Mouse (Mus musculus): Measurements from ENCODE around the gene Wasf2. TPM values are rescaled to one million over a fixed set of nuclear protein-coding genes. Genes with fewer than 3 reads are reported as not detected.

Wasf2 gene
- 22.2 and 45.6 TPM in 2 replicates for polyA plus RNA-seq (2015; fragmentation: Nextera tagmentation; extraction: Ambion mirVana)

DNA sequence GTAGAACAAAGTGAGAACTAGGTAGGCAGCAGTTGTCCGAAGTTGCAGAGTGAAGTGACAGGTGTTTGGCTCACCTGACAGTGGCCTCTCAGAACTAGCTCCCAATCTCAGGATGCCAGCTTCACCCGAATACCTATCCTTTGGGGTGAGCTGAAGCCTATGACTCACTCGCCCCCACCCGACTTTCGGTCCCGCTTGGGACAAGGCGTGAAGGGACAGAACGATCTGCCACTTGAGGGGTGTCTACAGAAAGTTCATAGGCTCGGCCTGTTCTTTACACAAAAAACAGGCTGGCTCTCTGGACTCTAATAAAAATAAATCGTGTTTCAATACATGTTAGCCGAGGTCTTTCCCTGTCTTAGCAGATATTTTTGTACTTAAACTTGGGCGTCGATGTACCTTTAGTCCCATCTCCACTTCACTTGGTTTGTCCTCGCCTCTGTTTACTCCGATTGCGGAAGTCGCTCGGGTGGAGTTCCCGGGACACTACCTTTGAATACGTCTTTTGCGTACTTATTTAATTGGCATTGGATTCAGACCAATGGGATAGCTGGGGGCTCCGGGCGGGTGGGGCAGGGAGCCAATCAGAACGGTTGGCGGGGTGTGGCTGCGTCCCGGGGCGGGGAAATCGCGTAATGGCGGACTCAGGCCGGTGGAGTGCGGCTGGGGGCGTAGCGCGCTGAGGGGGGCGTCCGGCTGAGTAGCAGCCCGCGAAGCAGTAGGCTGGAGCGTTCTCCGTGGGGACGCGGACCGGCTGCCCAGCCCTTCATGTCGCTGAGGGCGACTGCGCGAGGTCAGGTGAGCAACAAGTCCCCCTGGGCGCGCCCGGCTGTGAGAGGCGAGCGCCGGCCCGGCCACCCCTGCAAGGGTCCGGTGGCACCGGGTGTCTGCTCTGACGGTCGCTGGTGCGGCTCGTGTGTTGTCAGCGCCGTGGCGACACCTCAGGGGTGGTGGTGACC lies at the start of gene Wasf2:
Gene Wasf2 (plus strand): TSS at position 575 of the 959 bp plus-strand sequence.
- peak; percentile 96 for ATAC-seq (ENCODE audit: low FRiP score)
- WGBS: under 1% methylated on average over 62 of the region's 65 CpGs
- Histone ChIP-seq H3K4me2 (peak within 1 kb of the TSS; percentile 77), H3K4me1 (peaks cover 28% of the 10 kb centered on the region), H3K36me3 (no peaks in the 10 kb centered on the region), H3K27me3 (replicated peaks) (no peaks in the 10 kb centered on the region), H3K9ac (replicated peaks) (peak within 1 kb of the TSS; percentile 78), H3K9me3 (replicated peaks) (no peaks in the 10 kb centered on the region), H3K27ac (replicated peaks) (peak within 1 kb of the TSS; percentile 72), H3K4me3 (replicated peaks) (peak within 1 kb of the TSS; percentile 99)

GRCm38 (mm10) chr4:133080862-133081261 lies 49.4 kb upstream of the Wasf2 start:
- no peak overlapping the region for H3K4me3 ChIP-seq (replicated peaks)
- no peaks in the 10 kb centered on the region for H3K9me3 ChIP-seq (replicated peaks)
- peaks cover 18% of the 10 kb centered on the region for H3K36me3 ChIP-seq
- H3K4me2 ChIP-seq: no peak overlapping the region
- ATAC-seq (ENCODE audit: low FRiP score): no peak
- no peaks in the 10 kb centered on the region for H3K27me3 ChIP-seq (replicated peaks)
- no peak overlapping the region for H3K9ac ChIP-seq (replicated peaks)
- WGBS: 95% methylated on average over 3 of the region's 3 CpGs
- peaks cover 39% of the 10 kb centered on the region for H3K4me1 ChIP-seq
- 0 out of 2 replicates have a peak overlapping the region, but pooled peaks have one; percentile 18 for H3K27ac ChIP-seq (replicated peaks)

GRCm38 (mm10) chr4:133082216-133082773 lies 48.0 kb upstream of the Wasf2 start:
- H3K36me3 ChIP-seq: peaks cover 18% of the 10 kb centered on the region
- H3K4me1 ChIP-seq: peaks cover 41% of the 10 kb centered on the region
- 93% methylated on average over 6 of the region's 6 CpGs for WGBS
- H3K4me2 ChIP-seq: no peak overlapping the region
- no peak overlapping the region for H3K9ac ChIP-seq (replicated peaks)
- H3K4me3 ChIP-seq (replicated peaks): no peak overlapping the region
- H3K9me3 ChIP-seq (replicated peaks): no peaks in the 10 kb centered on the region
- no peak for ATAC-seq (ENCODE audit: low FRiP score)
- no peaks in the 10 kb centered on the region for H3K27me3 ChIP-seq (replicated peaks)
- H3K27ac ChIP-seq (replicated peaks): no peak overlapping the region

DNA sequence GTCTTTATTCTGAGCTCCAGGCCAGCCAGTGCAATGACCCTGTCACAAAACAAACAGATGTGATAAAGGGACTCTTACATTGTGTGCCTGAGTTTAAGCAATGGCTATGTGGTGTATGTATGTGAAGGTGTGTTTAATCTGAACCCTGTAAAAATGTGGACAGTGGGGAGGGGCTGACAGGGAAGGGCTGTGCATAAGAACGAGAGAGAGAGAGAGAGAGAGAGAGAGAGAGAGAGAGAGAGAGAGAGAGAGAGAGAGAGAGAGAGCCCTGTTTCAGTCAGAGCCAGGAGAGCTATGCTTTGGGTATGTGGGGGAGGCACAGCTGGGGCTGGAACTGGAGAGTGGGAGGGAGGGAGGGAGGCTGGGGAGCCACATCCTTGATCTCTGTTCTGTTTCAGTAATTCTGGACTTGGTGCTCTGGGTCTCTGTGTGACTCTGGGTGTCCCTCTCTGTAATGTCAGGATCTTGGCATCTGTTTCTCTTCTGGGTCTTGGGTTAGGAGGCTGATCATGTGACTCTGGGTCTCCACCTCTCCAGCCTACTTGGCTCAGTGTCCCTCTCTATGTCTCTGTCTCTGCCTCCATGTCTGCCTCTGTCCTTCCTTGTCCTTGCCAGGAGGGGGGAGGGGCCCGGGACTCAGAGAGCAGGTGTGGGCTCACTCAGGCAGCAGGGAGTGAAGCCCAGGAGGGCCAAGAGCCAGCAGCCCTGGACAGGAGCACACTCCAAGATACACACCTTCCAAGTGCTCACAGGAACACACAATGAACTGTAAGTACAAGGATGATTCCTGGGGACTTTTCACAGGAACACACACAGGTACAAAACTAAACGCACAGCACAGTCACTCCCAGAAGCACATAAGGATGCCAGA lies 46.1 kb upstream of the Wasf2 start:
- ATAC-seq (ENCODE audit: low FRiP score): peak; percentile 40; the same call in 1 of the 2 replicates
- no peaks in the 10 kb centered on the region for H3K27me3 ChIP-seq (replicated peaks)
- H3K4me1 ChIP-seq: peaks cover 46% of the 10 kb centered on the region
- H3K4me2 ChIP-seq: peak overlapping the region; percentile 90
- 11% methylated on average over 3 of the region's 3 CpGs for WGBS
- H3K4me3 ChIP-seq (replicated peaks): peak overlapping the region; percentile 44
- H3K36me3 ChIP-seq: peaks cover 4% of the 10 kb centered on the region
- H3K9ac ChIP-seq (replicated peaks): peak overlapping the region; percentile 51
- H3K27ac ChIP-seq (replicated peaks): peak overlapping the region; percentile 80
- no peaks in the 10 kb centered on the region for H3K9me3 ChIP-seq (replicated peaks)

DNA sequence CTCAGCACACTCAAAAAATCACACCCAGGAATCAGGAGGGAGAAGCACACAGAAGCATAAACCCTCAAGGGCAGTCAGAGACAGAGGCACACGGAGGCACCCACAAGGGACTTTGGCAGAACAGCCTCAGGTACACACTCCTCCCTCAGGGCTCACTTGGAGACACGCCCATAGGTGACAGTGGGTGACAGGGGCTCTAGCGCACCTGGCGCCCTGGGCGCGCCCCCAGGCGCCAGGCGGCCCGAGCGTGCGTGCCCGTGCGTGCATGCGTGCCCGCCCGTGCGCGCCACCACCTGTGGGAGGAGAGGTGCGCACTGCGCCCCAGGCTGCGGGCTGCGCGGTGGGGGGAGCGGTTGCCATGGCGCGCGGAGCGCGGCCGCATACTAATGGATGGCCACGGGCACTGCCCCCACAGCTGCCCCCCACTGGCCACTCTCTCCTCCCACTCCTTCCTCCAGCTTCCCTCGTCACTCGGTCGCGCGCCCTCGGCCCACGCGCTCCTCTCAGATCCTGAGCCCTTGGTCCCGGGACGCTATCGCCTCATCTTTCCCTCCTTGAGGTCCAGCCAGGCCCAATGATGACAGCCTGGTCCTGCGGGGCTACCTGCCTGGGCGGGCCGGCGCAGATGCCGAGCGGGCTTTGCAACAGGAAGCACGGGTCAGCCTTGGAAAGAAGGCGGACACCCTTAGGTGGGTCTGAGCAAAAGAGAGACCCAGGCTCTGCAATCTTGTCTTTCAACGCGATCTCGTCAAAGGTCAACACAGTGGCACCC lies 45.1 kb upstream of the Wasf2 start:
- Histone ChIP-seq H3K9me3 (replicated peaks) (no peaks in the 10 kb centered on the region), H3K27ac (replicated peaks) (peak overlapping the region; percentile 80), H3K27me3 (replicated peaks) (no peaks in the 10 kb centered on the region), H3K9ac (replicated peaks) (peak overlapping the region; percentile 51), H3K4me2 (peak overlapping the region; percentile 90), H3K4me3 (replicated peaks) (peak overlapping the region; percentile 44), H3K4me1 (peaks cover 53% of the 10 kb centered on the region), H3K36me3 (peaks cover 2% of the 10 kb centered on the region; the same call in 1 of the 2 replicates)
- 1% methylated on average over 41 of the region's 53 CpGs for WGBS
- ATAC-seq (ENCODE audit: low FRiP score): peak; percentile 77

DNA sequence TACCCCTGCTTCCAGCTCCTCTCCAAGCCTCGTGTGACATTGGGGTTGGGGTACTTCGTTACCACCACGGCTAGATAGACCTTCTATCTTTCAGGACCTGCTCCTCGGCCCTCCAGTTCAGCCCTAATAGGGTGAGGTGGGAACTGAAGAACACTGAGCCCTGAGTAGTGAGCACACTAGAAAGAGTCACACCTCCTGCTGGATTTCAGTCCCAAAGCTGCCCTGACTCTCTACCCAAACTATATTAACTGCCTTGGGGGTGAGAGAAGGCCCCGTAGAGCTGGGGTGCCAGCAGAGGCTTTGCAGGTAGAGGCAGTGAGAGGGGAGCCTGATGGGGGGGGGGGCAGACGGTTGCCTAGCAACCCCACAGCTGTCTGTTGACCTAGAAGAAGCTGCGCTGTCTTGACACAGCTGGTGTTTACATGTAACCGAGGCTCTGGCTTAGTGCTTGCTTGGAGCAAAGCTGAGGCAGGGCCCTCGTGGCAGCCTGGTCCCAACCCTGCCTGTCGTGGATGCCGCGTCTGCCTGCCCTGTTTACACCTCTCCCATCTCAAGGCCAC lies 44.4 kb upstream of the Wasf2 start:
- peak; percentile 15; the same call in 1 of the 2 replicates for ATAC-seq (ENCODE audit: low FRiP score)
- H3K9me3 ChIP-seq (replicated peaks): no peaks in the 10 kb centered on the region
- H3K4me3 ChIP-seq (replicated peaks): peak overlapping the region; percentile 44
- H3K9ac ChIP-seq (replicated peaks): peak overlapping the region; percentile 51; the same call in 1 of the 2 replicates
- no peaks in the 10 kb centered on the region for H3K27me3 ChIP-seq (replicated peaks)
- H3K36me3 ChIP-seq: peaks cover 2% of the 10 kb centered on the region; the same call in 1 of the 2 replicates
- 9% methylated on average over 12 of the region's 12 CpGs for WGBS
- H3K4me1 ChIP-seq: peaks cover 59% of the 10 kb centered on the region
- H3K27ac ChIP-seq (replicated peaks): peak overlapping the region; percentile 80
- peak overlapping the region; percentile 90 for H3K4me2 ChIP-seq

GRCm38 (mm10) chr4:133087177-133087714 lies 43.1 kb upstream of the Wasf2 start:
- no peaks in the 10 kb centered on the region for H3K27me3 ChIP-seq (replicated peaks)
- H3K9ac ChIP-seq (replicated peaks): no peak overlapping the region

GRCm38 (mm10) chr4:133087835-133088234 lies 42.5 kb upstream of the Wasf2 start:
- no peaks in the 10 kb centered on the region for H3K27me3 ChIP-seq (replicated peaks)
- H3K27ac ChIP-seq (replicated peaks): peak overlapping the region; percentile 1; the same call in 1 of the 2 replicates
- H3K4me2 ChIP-seq: no peak overlapping the region; the same call in 1 of the 2 replicates
- H3K36me3 ChIP-seq: no peaks in the 10 kb centered on the region
- H3K9me3 ChIP-seq (replicated peaks): no peaks in the 10 kb centered on the region
- peaks cover 77% of the 10 kb centered on the region for H3K4me1 ChIP-seq
- ATAC-seq (ENCODE audit: low FRiP score): no peak
- 48% methylated on average over 8 of the region's 8 CpGs for WGBS
- no peak overlapping the region for H3K4me3 ChIP-seq (replicated peaks)
- no peak overlapping the region for H3K9ac ChIP-seq (replicated peaks)

More at GRCm38 (mm10) chr4:133087177-133087714, 43.1 kb upstream of the Wasf2 start:
- no peaks in the 10 kb centered on the region for H3K9me3 ChIP-seq (replicated peaks)
- no peak for ATAC-seq (ENCODE audit: low FRiP score)
- 94% methylated on average over 6 of the region's 6 CpGs for WGBS
- peak overlapping the region; percentile 1 for H3K27ac ChIP-seq (replicated peaks)
- H3K4me2 ChIP-seq: no peak overlapping the region
- H3K4me1 ChIP-seq: peaks cover 71% of the 10 kb centered on the region
- H3K36me3 ChIP-seq: no peaks in the 10 kb centered on the region
- no peak overlapping the region for H3K4me3 ChIP-seq (replicated peaks)

DNA sequence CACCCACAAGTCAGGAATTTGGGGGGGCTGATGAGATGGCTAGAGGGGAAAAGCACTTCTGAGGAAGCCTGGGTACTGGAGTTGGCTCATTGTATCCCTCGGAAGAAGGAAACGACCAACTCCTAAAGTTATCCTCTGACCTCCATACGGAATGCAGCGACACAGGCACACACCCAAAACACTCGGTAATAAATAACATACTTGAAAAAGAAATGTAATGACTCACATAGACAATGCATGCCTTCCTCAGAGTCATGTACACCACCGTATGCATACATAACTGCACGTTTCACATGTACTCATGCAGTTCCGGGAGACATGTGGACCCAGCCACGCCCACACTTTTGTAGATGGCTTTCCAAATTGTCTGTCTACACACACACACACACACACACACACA lies 41.0 kb upstream of the Wasf2 start:
- WGBS: 89% methylated on average over 9 of the region's 9 CpGs
- ATAC-seq (ENCODE audit: low FRiP score): no peak
- no peaks in the 10 kb centered on the region for H3K27me3 ChIP-seq (replicated peaks)
- H3K4me1 ChIP-seq: peaks cover 81% of the 10 kb centered on the region
- H3K9ac ChIP-seq (replicated peaks): no peak overlapping the region
- H3K4me2 ChIP-seq: no peak overlapping the region
- H3K9me3 ChIP-seq (replicated peaks): no peaks in the 10 kb centered on the region
- H3K36me3 ChIP-seq: no peaks in the 10 kb centered on the region
- no peak overlapping the region for H3K4me3 ChIP-seq (replicated peaks)
- H3K27ac ChIP-seq (replicated peaks): no peak overlapping the region

- Histone ChIP-seq H3K36me3 (no peaks in the 10 kb centered on the region), H3K9me3 (replicated peaks) (no peaks in the 10 kb centered on the region), H3K4me3 (replicated peaks) (no peak overlapping the region), H3K27ac (replicated peaks) (peak overlapping the region; percentile 85), H3K9ac (replicated peaks) (no peak overlapping the region; the same call in 1 of the 2 replicates), H3K4me2 (no peak overlapping the region), H3K27me3 (replicated peaks) (no peaks in the 10 kb centered on the region), H3K4me1 (peaks cover 81% of the 10 kb centered on the region)
- no peak for ATAC-seq (ENCODE audit: low FRiP score)
- WGBS: 83% methylated on average over 4 of the region's 4 CpGs
These were observed 40.5 kb upstream of the Wasf2 start for GRCm38 (mm10) chr4:133089802-133090201.
